Mouse (Mus musculus): ENCODE results near the gene Tagap1. TPM values are rescaled to one million over a fixed set of nuclear protein-coding genes. Genes with fewer than 3 reads are reported as not detected.
"Not testable (repeated sequence)": the region's sequence is repeated elsewhere in the genome, so short reads cannot be mapped to it uniquely, and the experiment has no call there.

The Tagap1 gene
- total RNA-seq (2021) = 21.3 and 22.2 TPM in 2 replicates
- long read RNA-seq, partial matches to known transcripts = 30 of 40 reads
- long read RNA-seq, other reads (novel, unspliced or antisense) = 10 of 40 reads

GRCm38 (mm10) chr17:6960776-6961175 lies at the start of gene Tagap1:
Tagap1 (minus strand) TSS chr17:6961156.
- DNase-seq = not testable (repeated sequence)

- DNase-seq = not testable (repeated sequence)
These were observed 48.9 kb upstream of the Tagap1 start for GRCm38 (mm10) chr17:7009901-7010300.

- DNase-seq = not testable (repeated sequence)
These were observed 48.5 kb upstream of the Tagap1 start for GRCm38 (mm10) chr17:7009440-7009839.

GRCm38 (mm10) chr17:7008885-7009284 lies 47.9 kb upstream of the Tagap1 start:
- DNase-seq = not testable (repeated sequence)

- DNase-seq = not testable (repeated sequence)
These were observed 44.7 kb upstream of the Tagap1 start for GRCm38 (mm10) chr17:7005646-7006045.

- DNase-seq = not testable (repeated sequence)
These were observed 42.4 kb upstream of the Tagap1 start for GRCm38 (mm10) chr17:7003392-7003791.

- not testable (repeated sequence) for DNase-seq
These were observed 41.0 kb upstream of the Tagap1 start for GRCm38 (mm10) chr17:7001790-7002585.

GRCm38 (mm10) chr17:6997778-6998490 lies 37.0 kb upstream of the Tagap1 start:
- not testable (repeated sequence) for DNase-seq

- not testable (repeated sequence) for DNase-seq
These were observed 35.9 kb upstream of the Tagap1 start for GRCm38 (mm10) chr17:6996826-6997225.

GRCm38 (mm10) chr17:6995504-6995903 lies 34.5 kb upstream of the Tagap1 start:
- DNase-seq = not testable (repeated sequence)

- not testable (repeated sequence) for DNase-seq
These were observed 25.2 kb upstream of the Tagap1 start for GRCm38 (mm10) chr17:6986118-6986517.

GRCm38 (mm10) chr17:6980144-6980543 lies 19.2 kb upstream of the Tagap1 start:
- not testable (repeated sequence) for DNase-seq

- not testable (repeated sequence) for DNase-seq
These were observed 18.4 kb upstream of the Tagap1 start for GRCm38 (mm10) chr17:6979380-6979779.

GRCm38 (mm10) chr17:6978287-6979248 lies 17.6 kb upstream of the Tagap1 start, which contains the start of gene Gm49721:
Gm49721 (plus strand) TSS chr17:6978904.
- peak; percentile 61 for DNase-seq

- not testable (repeated sequence) for DNase-seq
These were observed 14.0 kb upstream of the Tagap1 start for GRCm38 (mm10) chr17:6974985-6975384.

GRCm38 (mm10) chr17:6972836-6973396 lies 12.0 kb upstream of the Tagap1 start:
- not testable (repeated sequence) for DNase-seq

GRCm38 (mm10) chr17:6971238-6971637 lies 10.3 kb upstream of the Tagap1 start:
- not testable (repeated sequence) for DNase-seq

GRCm38 (mm10) chr17:6970334-6970733 lies 9.4 kb upstream of the Tagap1 start, which contains the start of gene Rnaset2b:
Rnaset2b (plus strand) TSS chr17:6970634.
- DNase-seq = not testable (repeated sequence)

- DNase-seq = not testable (repeated sequence)
These were observed 6.7 kb upstream of the Tagap1 start for GRCm38 (mm10) chr17:6967673-6968072.

- DNase-seq = not testable (repeated sequence)
These were observed 4.4 kb upstream of the Tagap1 start for GRCm38 (mm10) chr17:6965364-6965763.

GRCm38 (mm10) chr17:6962936-6963335 lies 2.0 kb upstream of the Tagap1 start:
- not testable (repeated sequence) for DNase-seq

Data from adrenal gland, postnatal 25 days (tissue).